9 mouse cellular contexts compared by ENCODE assay signal in the genomic region with DNA sequence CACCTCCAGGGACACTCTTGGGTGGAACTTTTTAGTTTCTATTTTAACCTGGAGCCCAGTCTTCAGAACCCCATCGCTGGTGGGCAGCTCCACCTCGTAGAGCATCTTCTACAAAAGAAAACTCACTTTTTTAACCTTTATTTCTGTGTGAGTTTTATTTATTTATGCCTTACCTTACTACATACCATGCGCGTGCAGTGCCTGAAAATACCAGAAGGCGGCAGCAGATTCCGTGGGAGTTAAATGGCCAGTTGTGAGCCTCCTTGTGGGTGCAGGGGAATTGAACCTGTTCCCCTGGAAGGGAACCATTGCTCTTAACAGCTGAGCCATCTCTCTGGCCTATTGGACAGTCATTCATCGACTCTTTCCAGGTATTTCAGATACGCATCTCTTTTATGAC. TPM values are rescaled to one million over a fixed set of nuclear protein-coding genes. Genes with fewer than 3 reads are reported as not detected.
DNase-seq lines count a peak whose midpoint lies in the region; ATAC-seq lines count a peak whose summit lies in the region.
"Had no signal": no experiment of that assay in that cellular context is flagged by ENCODE, and none has a peak within 500 bp of the region (broad histone marks: within the 10 kb centered on the region; RNA-seq: fewer than 3 reads in every experiment).

No protein-coding gene starts in this region.

- peak; percentile 68 for DNase-seq in kidney, adult 11 months
- peak; percentile 65 for DNase-seq in WW6 (ENCODE audit: low read depth, low spot score)
- DNase-seq in cerebellum, postnatal 25 days, result peak; percentile 80 to 88
- peak; percentile 74 for DNase-seq in heart, postnatal 4 days
- peak; percentile 76 for DNase-seq in limb, embryonic 11.5 days (ENCODE audit: low spot score)
- peak; percentile 57 for DNase-seq in ovary, postnatal 14 days (ENCODE audit: low spot score)
- DNase-seq in thymus, postnatal 36 days, result peak; percentile 73 to 81

- H3K27me3 ChIP-seq in kidney, embryonic 16.5 days (ENCODE audit: insufficient read depth, low read length), result no peaks in the 10 kb centered on the region
- no peaks in the 10 kb centered on the region for H3K27me3 ChIP-seq in limb, embryonic 11.5 days (ENCODE audit: control insufficient read depth, insufficient read depth, low read length)
- H3K27me3 ChIP-seq: neural tube, embryonic 12.5 days had no signal

- H3K4me3 ChIP-seq in kidney, embryonic 16.5 days (ENCODE audit: low read length), result no peak overlapping the region
- no peak overlapping the region for H3K4me3 ChIP-seq in limb, embryonic 11.5 days (ENCODE audit: low read depth, low read length)
- H3K4me3 ChIP-seq: neural tube, embryonic 12.5 days had no signal

- no peak for ATAC-seq in kidney, embryonic 16.5 days (ENCODE audit: low FRiP score, low TSS enrichment)
- no peak for ATAC-seq in limb, embryonic 11.5 days (ENCODE audit: insufficient number of reproducible peaks, low FRiP score, low TSS enrichment, low read depth)

- no peaks in the 10 kb centered on the region for H3K9me3 ChIP-seq in kidney, embryonic 16.5 days (ENCODE audit: low read length)
- H3K9me3 ChIP-seq in limb, embryonic 11.5 days (ENCODE audit: control insufficient read depth, low read length), result no peaks in the 10 kb centered on the region
- H3K9me3 ChIP-seq: neural tube, embryonic 12.5 days had no signal

- H3K4me1 ChIP-seq in kidney, embryonic 16.5 days (ENCODE audit: insufficient read depth, low read length), result no peaks in the 10 kb centered on the region
- no peaks in the 10 kb centered on the region for H3K4me1 ChIP-seq in limb, embryonic 11.5 days (ENCODE audit: control insufficient read depth, insufficient read depth, low read length)
- H3K4me1 ChIP-seq: neural tube, embryonic 12.5 days had no signal

- WGBS in kidney, embryonic 16.5 days, result 44% methylated on average over 8 of the region's 8 CpGs
- WGBS in limb, embryonic 11.5 days, result 40% methylated on average over 8 of the region's 8 CpGs

- no peak overlapping the region for H3K4me2 ChIP-seq in kidney, embryonic 16.5 days (replicated peaks; ENCODE audit: low read depth, low read length)
- H3K4me2 ChIP-seq in limb, embryonic 11.5 days (ENCODE audit: low read depth, severe bottlenecking), result no peak overlapping the region
- H3K4me2 ChIP-seq: neural tube, embryonic 12.5 days had no signal

- no peaks in the 10 kb centered on the region for H3K36me3 ChIP-seq in kidney, embryonic 16.5 days (ENCODE audit: insufficient read depth, low read length)
- no peaks in the 10 kb centered on the region for H3K36me3 ChIP-seq in limb, embryonic 11.5 days (ENCODE audit: control insufficient read depth, insufficient read depth, low read length)
- H3K36me3 ChIP-seq: neural tube, embryonic 12.5 days had no signal

- no peak overlapping the region for H3K9ac ChIP-seq in kidney, embryonic 16.5 days (replicated peaks; ENCODE audit: low read length)
- no peak overlapping the region for H3K9ac ChIP-seq in limb, embryonic 11.5 days (ENCODE audit: low read length)
- H3K9ac ChIP-seq: neural tube, embryonic 12.5 days had no signal

- no peak overlapping the region; the same call in 1 of the 2 replicates for H3K27ac ChIP-seq in kidney, embryonic 16.5 days (ENCODE audit: low read length)
- H3K27ac ChIP-seq in limb, embryonic 11.5 days (replicated peaks; ENCODE audit: low read depth, low read length), result no peak overlapping the region
- H3K27ac ChIP-seq: neural tube, embryonic 12.5 days had no signal

RNA-seq across cellular contexts. Expression of gene C1s2, which starts 5.1 kb away (rescaled TPM):
- 0.09 and 0.12 TPM in 2 replicates for polyA plus RNA-seq in kidney, embryonic 16.5 days (2015; fragmentation: Nextera tagmentation; extraction: Ambion mirVana)
- total RNA-seq in heart, postnatal 4 days (2021), result under 1 TPM; 0.14 to 0.25 TPM
- not detected in 2 replicates for polyA plus RNA-seq in limb, embryonic 11.5 days (2014; fragmentation: Nextera tagmentation; extraction: Ambion mirVana)

RNA-seq across cellular contexts. Expression of gene Lpcat3, which starts 21.8 kb away (rescaled TPM):
- polyA plus RNA-seq in kidney, embryonic 16.5 days (2015; fragmentation: Nextera tagmentation; extraction: Ambion mirVana), result 88.6 and 97.2 TPM in 2 replicates
- 10 to 100 TPM; 53.5 to 55.8 TPM for total RNA-seq in heart, postnatal 4 days (2021)
- 44.1 and 46.1 TPM in 2 replicates for polyA plus RNA-seq in limb, embryonic 11.5 days (2014; fragmentation: Nextera tagmentation; extraction: Ambion mirVana)
